Mouse (Mus musculus) embryonic stem cell, embryonic (primary cell): Measurements from ENCODE around the gene Grm6.

Experiments
- CTCF ChIA-PET, 4 experiments: fragments of 300-600 bp in 2 of 4; fragments of 350-600 bp in 2 of 4; sonication (Branson Sonifier 250); formaldehyde crosslinking; loops; one replicate each; lab custom pipeline; 2022; ENCODE audit warnings: inconsistent platforms in 2 of 4; lab: Charles Lee
- POLR2A ChIA-PET, 4 experiments: fragments of 300-600 bp in 2 of 4; fragments of 350-600 bp in 2 of 4; sonication (Branson Sonifier 250); formaldehyde crosslinking; loops; one replicate each; lab custom pipeline; 2022; ENCODE audit warnings: antibody characterized with exemption in 4 of 4, inconsistent platforms in 1 of 4; lab: Charles Lee

Grm6 gene

GRCm38 (mm10) chr11:50850177-50850735 is at the start of gene Grm6:
Gene Grm6 (plus strand): TSS chr11:50850685.
- ChIA-PET POLR2A (interaction anchor here (0.8 to 2.6 kb wide), 12 partner anchors 9 to 756 kb away, joined by 3 to 10 read pairs (median 3); partner anchors contain the start of genes Zfp2 (in 2 of the 4), Hnrnpab (in 1 of the 4), Zfp454 (in 1 of the 4) and Zfp879 (in 1 of the 4)), CTCF (interaction anchor here in 3 of 4 experiments (0.6 to 1.2 kb wide), 4 partner anchors 9 to 476 kb away, joined by 3 to 4 read pairs (median 3); partner anchors contain the start of genes Col23a1 (in 1 of the 3), Zfp2 (in 1 of the 3) and Zfp879 (in 1 of the 3))

DNA sequence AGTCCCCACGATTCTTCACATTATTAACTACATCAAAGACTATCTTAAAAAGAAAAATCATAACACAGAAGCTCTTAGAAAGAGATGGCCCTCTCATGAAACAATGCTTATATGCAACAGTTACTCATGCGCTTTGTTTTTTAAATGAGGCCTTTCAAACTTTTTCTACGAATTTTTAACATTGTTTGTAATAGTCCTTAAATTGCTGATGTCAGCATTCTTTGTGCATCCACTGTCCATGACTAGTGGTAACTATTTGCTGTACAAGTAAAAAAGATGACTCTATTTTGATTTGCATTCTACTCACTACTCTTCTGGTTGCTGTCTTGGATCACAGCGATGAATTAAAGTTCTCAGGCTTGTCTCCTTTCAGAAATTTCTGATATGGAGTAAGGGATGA is 36.3 kb upstream of the Grm6 start:
- POLR2A ChIA-PET = no interaction called here

DNA sequence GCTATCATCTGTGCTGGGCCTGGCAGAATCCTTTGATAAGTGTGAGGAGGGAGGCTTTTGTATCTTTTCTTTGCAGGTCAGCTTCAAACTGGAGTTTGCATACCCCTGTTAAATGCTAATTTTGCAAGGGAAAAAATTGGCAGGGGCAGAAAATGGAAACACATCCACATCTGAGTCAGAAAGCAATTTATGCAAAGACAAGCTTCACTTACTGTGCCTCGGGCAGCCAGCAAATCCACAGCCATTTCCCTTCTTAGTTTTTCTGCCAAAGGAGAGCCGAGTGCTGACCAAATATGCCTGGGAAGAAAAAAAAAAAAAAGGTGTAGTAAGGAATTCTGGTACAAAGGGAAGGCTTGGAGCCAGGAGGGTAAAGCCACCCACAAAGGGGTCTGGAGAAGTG is 24.3 kb upstream of the Grm6 start:
- POLR2A ChIA-PET = interaction anchor here in 1 of 4 experiments (0.7 to 1.4 kb wide), 2 partner anchors 89 to 436 kb away, joined by 3 to 4 read pairs; no protein-coding TSS in a partner anchor
- CTCF ChIA-PET = interaction anchor here in 1 of 4 experiments (1.8 kb wide), 1 partner anchor 21 kb away, joined by 4 read pairs; no protein-coding TSS in a partner anchor

More for the DNA sequence above, 36.3 kb upstream of the Grm6 start:
- CTCF ChIA-PET = no interaction called here

DNA sequence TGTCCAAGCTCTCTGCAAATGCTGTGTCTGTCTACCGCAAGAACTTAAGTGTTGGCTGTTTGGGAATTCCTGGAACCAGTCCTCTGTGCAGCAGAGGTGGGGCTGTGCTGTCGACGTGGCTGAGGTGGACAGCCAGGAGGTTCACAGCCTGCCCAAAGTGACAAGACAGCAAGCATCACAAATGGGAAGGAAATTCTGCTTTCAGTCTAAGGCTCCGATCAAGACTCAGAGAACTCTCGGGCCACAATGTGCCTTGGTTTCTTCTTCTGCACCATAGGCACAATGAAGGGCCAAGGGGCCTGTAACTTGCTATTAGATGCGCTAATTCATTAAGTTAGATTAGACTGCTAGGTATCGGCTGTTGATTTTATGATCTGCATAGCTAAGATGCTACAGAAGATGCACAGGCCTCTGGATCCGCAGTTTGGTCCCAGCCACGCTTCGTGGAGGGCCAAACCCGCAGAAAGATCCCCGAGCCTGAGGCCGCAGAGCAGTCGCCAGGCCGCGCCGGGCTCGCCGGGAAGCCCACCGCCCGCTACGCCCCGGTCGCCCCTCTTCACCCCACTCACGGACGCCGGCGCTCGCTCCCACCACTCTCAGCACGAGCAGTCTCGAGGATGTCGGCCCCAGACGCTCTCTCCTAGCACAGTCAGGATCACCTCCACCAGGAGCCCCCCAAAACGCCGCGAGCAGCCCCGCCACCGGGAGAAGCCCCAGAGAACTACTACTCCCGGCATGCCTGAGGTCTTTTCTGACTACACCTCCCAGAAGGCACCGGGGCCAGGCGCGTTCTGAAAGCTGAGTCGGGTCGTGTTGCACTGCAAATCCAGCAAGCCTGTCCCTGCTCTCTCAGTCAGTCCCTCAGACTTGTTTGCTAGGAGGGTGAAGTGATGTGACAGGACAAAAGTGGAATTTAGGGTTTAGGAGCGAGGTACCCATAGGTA is 23.2 kb upstream of the Grm6 start, which contains the start of gene Zfp354c:
TSS of gene Zfp354c (minus strand) at position 715 of the 944 bp plus-strand sequence.
- POLR2A ChIA-PET = interaction anchor here (0.5 to 1.4 kb wide), 7 partner anchors 13 to 778 kb away, joined by 3 to 9 read pairs (median 3); partner anchors contain the start of gene Zfp879 (in 2 of the 4)

GRCm38 (mm10) chr11:50835727-50836126 is 14.8 kb upstream of the Grm6 start:
- ChIA-PET CTCF (no interaction called here), POLR2A (no interaction called here)

More for the DNA sequence above, 23.2 kb upstream of the Grm6 start, which contains the start of gene Zfp354c:
- CTCF ChIA-PET = interaction anchor here in 2 of 4 experiments (1.0 to 1.8 kb wide), 3 partner anchors 20 to 24 kb away, joined by 3 to 4 read pairs (median 4); no protein-coding TSS in a partner anchor

- ChIA-PET CTCF (interaction anchor here in 2 of 4 experiments (0.5 to 2.0 kb wide), 7 partner anchors 9 to 1037 kb away, joined by 3 to 6 read pairs (median 4); partner anchors contain the start of genes Grm6 (in 1 of the 2), Phykpl (in 1 of the 2) and Zfp2 (in 1 of the 2)), POLR2A (interaction anchor here (0.6 to 2.3 kb wide), 14 partner anchors 9 to 464 kb away, joined by 3 to 10 read pairs (median 4); partner anchors contain the start of genes Zfp2 (in 3 of the 4), Zfp354c (in 3 of the 4), Grm6 (in 1 of the 4) and Hnrnph1 (in 1 of the 4))
Observed at GRCm38 (mm10) chr11:50841023-50841735, 9.3 kb upstream of the Grm6 start, which contains the start of gene Zfp879. Gene Zfp879 (minus strand): TSS chr11:50841552.

DNA sequence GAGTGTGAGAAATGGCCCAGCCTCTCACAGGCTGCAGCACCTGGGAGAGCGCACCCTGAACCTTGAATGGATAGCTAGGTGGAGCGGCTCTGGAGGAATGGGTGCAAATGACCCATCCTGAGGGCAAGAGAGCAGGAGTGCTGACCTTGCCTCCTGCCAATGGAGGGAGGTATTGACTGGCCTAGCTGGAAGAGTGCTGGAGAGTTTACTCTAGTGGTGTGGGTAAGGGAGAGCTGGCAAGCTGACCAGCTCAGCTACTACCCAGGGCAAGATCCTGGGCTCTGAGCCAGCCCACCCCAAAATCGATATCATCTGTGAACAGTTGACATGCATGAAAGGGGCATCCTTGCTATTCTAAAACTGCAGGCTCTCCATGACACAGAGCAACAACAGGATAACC is 4.5 kb upstream of the Grm6 start:
- ChIA-PET CTCF (interaction anchor here (0.5 to 2.1 kb wide), 5 partner anchors 13 to 281 kb away, joined by 3 to 7 read pairs (median 5); partner anchors contain the start of gene Zfp354a (in 1 of the 4)), POLR2A (interaction anchor here in 2 of 4 experiments (0.8 to 1.4 kb wide), 3 partner anchors 49 to 154 kb away, joined by 3 to 5 read pairs (median 3); partner anchors contain the start of gene Zfp2 (in 1 of the 2))

DNA sequence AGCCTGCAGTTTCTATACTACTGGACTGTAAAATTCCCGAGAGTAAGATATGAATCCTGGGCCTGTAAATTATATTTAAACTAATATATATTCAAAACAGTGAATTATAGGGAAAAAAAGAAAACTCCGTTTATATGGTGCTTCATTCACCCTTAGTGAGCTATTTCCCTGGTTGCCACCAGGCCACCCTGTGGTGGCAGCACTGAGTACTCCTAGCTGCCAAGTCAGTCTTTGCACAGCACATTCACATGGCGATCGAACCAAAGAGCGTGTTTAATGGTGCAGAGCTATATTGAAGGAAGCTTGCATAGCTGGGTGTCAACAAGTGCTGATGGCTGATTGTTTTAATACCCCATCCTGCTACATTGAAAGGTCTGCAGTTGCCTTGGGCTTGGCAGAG is 3.4 kb upstream of the Grm6 start:
- CTCF ChIA-PET = interaction anchor here in 3 of 4 experiments (0.5 to 2.1 kb wide), 15 partner anchors 12 to 462 kb away, joined by 3 to 10 read pairs (median 3); partner anchors contain the start of genes Zfp354c (in 2 of the 3) and Zfp454 (in 1 of the 3)
- POLR2A ChIA-PET = interaction anchor here in 3 of 4 experiments (0.6 to 1.4 kb wide), 5 partner anchors 12 to 88 kb away, joined by 3 to 5 read pairs (median 3); partner anchors contain the start of gene Zfp2 (in 2 of the 3)

- POLR2A ChIA-PET = interaction anchor here in 2 of 4 experiments (1.1 to 2.6 kb wide), 3 partner anchors 8 to 27 kb away, joined by 3 to 10 read pairs (median 3); partner anchors contain the start of gene Zfp879 (in 1 of the 2)
- CTCF ChIA-PET = interaction anchor here in 3 of 4 experiments (0.5 to 1.5 kb wide), 3 partner anchors 38 to 355 kb away, joined by 3 to 4 read pairs (median 3); no protein-coding TSS in a partner anchor
Observed at GRCm38 (mm10) chr11:50848520-50849137, 1.9 kb upstream of the Grm6 start.

DNA sequence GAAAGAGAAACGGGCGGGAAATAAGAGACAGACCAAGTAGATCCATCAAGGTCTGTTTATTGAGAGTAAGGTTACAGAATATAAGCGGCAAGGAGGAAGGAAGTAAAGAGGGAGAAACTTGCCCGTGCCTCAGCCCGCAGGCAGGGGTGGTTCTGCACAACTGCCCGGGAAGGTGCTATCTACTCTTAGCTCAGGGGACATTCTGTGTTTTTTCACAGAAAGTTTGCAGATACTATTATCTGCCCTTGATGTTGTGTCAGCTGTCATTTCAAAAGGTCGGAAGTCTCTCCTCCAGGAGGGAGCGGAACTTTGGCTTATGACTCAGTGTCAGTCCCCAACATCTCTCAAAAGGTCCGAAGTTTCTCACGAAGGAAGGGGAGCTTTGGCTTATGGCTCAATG is 1.2 kb upstream of the Grm6 start:
- CTCF ChIA-PET = interaction anchor here in 1 of 4 experiments (1.5 kb wide), 1 partner anchor 37 kb away, joined by 3 read pairs; no protein-coding TSS in a partner anchor
- POLR2A ChIA-PET = interaction anchor here in 2 of 4 experiments (1.0 to 2.6 kb wide), 3 partner anchors 8 to 37 kb away, joined by 3 to 10 read pairs (median 3); partner anchors contain the start of gene Zfp879 (in 1 of the 2)

DNA sequence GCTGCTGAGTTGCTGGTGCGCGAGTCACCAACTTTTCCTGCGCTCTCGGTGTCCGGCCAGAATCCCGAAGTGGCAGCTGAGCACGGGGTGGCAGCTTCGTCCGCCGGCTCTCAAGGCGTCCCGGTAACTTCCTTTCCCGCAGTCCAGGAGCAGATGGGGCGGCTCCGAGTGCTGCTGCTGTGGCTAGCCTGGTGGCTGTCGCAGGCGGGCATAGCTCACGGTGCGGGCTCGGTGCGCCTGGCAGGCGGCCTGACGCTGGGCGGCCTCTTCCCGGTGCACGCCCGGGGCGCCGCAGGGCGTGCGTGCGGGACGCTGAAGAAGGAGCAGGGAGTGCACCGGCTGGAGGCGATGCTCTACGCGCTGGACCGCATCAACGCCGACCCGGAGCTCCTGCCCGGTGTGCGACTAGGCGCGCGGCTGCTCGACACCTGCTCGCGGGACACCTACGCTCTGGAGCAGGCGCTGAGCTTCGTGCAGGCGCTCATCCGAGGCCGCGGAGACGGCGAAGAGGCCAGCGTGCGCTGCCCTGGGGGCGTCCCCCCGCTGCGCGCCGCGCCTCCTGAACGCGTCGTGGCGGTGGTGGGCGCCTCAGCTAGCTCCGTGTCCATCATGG is 610 bp downstream of the Grm6 start:
- ChIA-PET CTCF (interaction anchor here (0.5 to 1.2 kb wide), 4 partner anchors 23 to 864 kb away, joined by 3 read pairs; partner anchors contain the start of genes Zfp2 (in 1 of the 4) and Zfp354c (in 1 of the 4)), POLR2A (interaction anchor here in 3 of 4 experiments (0.5 to 2.6 kb wide), 17 partner anchors 10 to 756 kb away, joined by 3 to 10 read pairs (median 4); partner anchors contain the start of genes Zfp2 (in 2 of the 3), Zfp879 (in 2 of the 3), Hnrnpab (in 1 of the 3) and Phykpl (in 1 of the 3))

GRCm38 (mm10) chr11:50878641-50879040 is 28.2 kb downstream of the Grm6 start:
- ChIA-PET CTCF (no interaction called here), POLR2A (interaction anchor here in 2 of 4 experiments (1.7 to 1.8 kb wide), 2 partner anchors 26 to 39 kb away, joined by 5 read pairs; no protein-coding TSS in a partner anchor)

- CTCF ChIA-PET = no interaction called here
- POLR2A ChIA-PET = interaction anchor here in 3 of 4 experiments (0.6 to 1.8 kb wide), 5 partner anchors 32 to 655 kb away, joined by 3 to 4 read pairs (median 4); partner anchors contain the start of gene Zfp2 (in 2 of the 3)
Observed at GRCm38 (mm10) chr11:50883756-50884155, 33.3 kb downstream of the Grm6 start.

GRCm38 (mm10) chr11:50886231-50886932 is 35.9 kb downstream of the Grm6 start:
- POLR2A ChIA-PET = interaction anchor here (0.5 to 4.6 kb wide), 19 partner anchors 9 to 895 kb away, joined by 3 to 28 read pairs (median 3); partner anchors contain the start of genes Zfp2 (in 3 of the 4), Grm6 (in 1 of the 4) and Phykpl (in 1 of the 4)

More at GRCm38 (mm10) chr11:50886231-50886932, 35.9 kb downstream of the Grm6 start:
- CTCF ChIA-PET = interaction anchor here (0.6 to 2.2 kb wide), 12 partner anchors 12 to 1265 kb away, joined by 3 to 10 read pairs (median 3); partner anchors contain the start of gene Zfp2 (in 1 of the 4)
